Mouse (Mus musculus) neural tube, embryonic 14.5 days (tissue): ENCODE measurements around the gene Cftr. TPM values are rescaled to one million over a fixed set of nuclear protein-coding genes. Genes with fewer than 3 reads are reported as not detected.

Experiments used
- ATAC-seq: fragments of 200-750 bp; cut with Nextera tagmentation; 2 replicates; pipeline ENCODE4 v1.8.0; 2017; ENCODE audit warnings: low read depth, mild to moderate bottlenecking, moderate TSS enrichment, moderate library complexity
- H3K27ac ChIP-seq: fragments of 300-500 bp; sonication (generic); 2 replicates; pipeline ENCODE4 v1.5.1; 2014; ENCODE audit warnings: low read depth, mild to moderate bottlenecking, control low read depth, low read length, moderate library complexity, mixed read lengths
- H3K27me3 ChIP-seq: fragments of 300-500 bp; sonication (generic); 2 replicates; pipeline ENCODE4 v1.6.1; 2014; ENCODE audit warnings: low read length; ENCODE audit not compliant: control insufficient read depth, insufficient read depth
- H3K36me3 ChIP-seq: fragments of 300-500 bp; sonication (generic); 2 replicates; pipeline ENCODE4 v1.6.1; 2014; ENCODE audit warnings: low read length, mixed read lengths; ENCODE audit not compliant: control insufficient read depth, insufficient read depth
- H3K4me1 ChIP-seq: fragments of 300-500 bp; sonication (generic); 2 replicates; pipeline ENCODE4 v1.6.1; 2014; ENCODE audit warnings: low read length; ENCODE audit not compliant: control insufficient read depth, insufficient read depth
- H3K4me2 ChIP-seq: fragments of 300-500 bp; sonication (generic); 2 replicates; pipeline ENCODE4 v1.6.1; 2014; ENCODE audit warnings: mild to moderate bottlenecking, low read depth, low read length, control low read depth
- H3K4me3 ChIP-seq: fragments of 300-500 bp; sonication (generic); 2 replicates; pipeline ENCODE4 v1.5.1; 2014; ENCODE audit warnings: low read depth, low read length, control low read depth, mixed read lengths
- H3K9ac ChIP-seq: fragments of 300-500 bp; sonication (generic); replicated peaks from 2 replicates; pipeline ENCODE4 v1.6.1; 2014; ENCODE audit warnings: low read depth, mild to moderate bottlenecking, control low read depth, low read length, mixed read lengths
- H3K9me3 ChIP-seq: fragments of 300-500 bp; sonication (generic); 2 replicates; pipeline ENCODE4 v1.6.1; 2016; ENCODE audit warnings: low read length; ENCODE audit not compliant: control insufficient read depth
- WGBS: fragments of 180-500 bp; shearing (Covaris S2); extraction: QIAGEN DNeasy Blood & Tissue Kit; methylation state at CpG from one replicate; pipeline ENCODE4 v1.1.7; 2014; 5-methylcytosine and 5-hydroxymethylcytosine counted together
- polyA plus RNA-seq: library from polyadenylated mRNA; unstranded; fragments of >200 nt; fragmentation: Nextera tagmentation; extraction: Ambion mirVana; gene quantifications from 2 replicates; pipeline ENCODE4 v1.2.1, GENCODE M21; 2014

The Cftr gene
- polyA plus RNA-seq, 1 experiment from 2014 or later: 0.31 TPM

- Histone ChIP-seq H3K9ac (no peak overlapping the region), H3K4me3 (no peak overlapping the region), H3K4me2 (no peak overlapping the region), H3K27ac (no peak overlapping the region), H3K9me3 (no peaks in the 10 kb centered on the region), H3K36me3 (no peaks in the 10 kb centered on the region), H3K4me1 (no peaks in the 10 kb centered on the region), H3K27me3 (no peaks in the 10 kb centered on the region)
- WGBS: 81% methylated on average over 5 of the region's 5 CpGs
- ATAC-seq: no peak
Measured at GRCm38 (mm10) chr6:18302105-18302504, 131.6 kb downstream of the Cftr start.

- Histone ChIP-seq H3K9me3 (no peaks in the 10 kb centered on the region), H3K4me2 (no peak overlapping the region), H3K4me3 (no peak overlapping the region), H3K4me1 (no peaks in the 10 kb centered on the region), H3K9ac (no peak overlapping the region), H3K27ac (no peak overlapping the region), H3K27me3 (no peaks in the 10 kb centered on the region), H3K36me3 (no peaks in the 10 kb centered on the region)
- no peak; the same call in 1 of the 2 replicates for ATAC-seq
- WGBS: 51% methylated on average over 3 of the region's 3 CpGs
Measured at GRCm38 (mm10) chr6:18303228-18303627, 132.7 kb downstream of the Cftr start.

DNA sequence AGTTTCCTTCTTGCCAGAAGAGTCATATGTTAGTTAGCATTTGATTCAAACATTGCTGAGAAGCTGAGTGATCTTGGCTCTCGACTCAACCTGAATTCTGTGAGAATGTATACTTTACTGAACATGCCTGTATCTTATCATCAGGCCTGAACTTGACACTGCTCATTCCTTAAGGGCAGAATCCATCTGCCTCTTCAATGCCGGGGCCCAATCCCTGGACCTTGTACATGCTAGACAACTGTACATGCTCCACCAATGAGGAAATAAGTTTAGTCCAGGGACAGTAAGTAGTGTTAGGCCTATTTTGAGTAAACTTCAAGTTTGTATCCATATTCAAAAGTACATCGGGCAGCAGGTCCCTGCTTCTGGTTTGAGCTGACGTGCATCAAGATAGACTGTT is 134.6 kb downstream of the Cftr start:
- Histone ChIP-seq H3K4me2 (no peak overlapping the region), H3K4me1 (no peaks in the 10 kb centered on the region), H3K9ac (no peak overlapping the region), H3K4me3 (no peak overlapping the region), H3K9me3 (no peaks in the 10 kb centered on the region), H3K36me3 (no peaks in the 10 kb centered on the region), H3K27ac (no peak overlapping the region), H3K27me3 (no peaks in the 10 kb centered on the region)
- 97% methylated on average over 4 of the region's 4 CpGs for WGBS
- ATAC-seq: no peak

DNA sequence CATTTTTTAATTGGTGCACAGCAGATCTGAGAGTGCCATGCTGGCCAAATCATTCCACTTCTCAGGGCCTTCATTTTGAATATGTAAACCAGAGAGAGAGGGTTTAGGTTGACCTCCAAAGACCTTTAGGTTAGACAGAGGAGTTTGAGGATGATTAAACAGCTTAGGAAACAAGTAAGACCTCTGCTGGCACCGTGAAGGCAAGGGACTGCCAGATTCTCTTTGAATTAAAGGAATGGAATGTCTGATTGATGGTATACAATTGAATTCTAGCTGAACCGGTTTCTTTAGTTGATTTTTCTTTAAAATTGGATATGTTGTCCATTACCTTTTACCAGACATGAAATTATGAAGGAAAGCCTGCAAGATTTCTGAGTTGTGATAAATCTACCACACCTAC is 140.5 kb downstream of the Cftr start:
- 32% methylated on average over 2 of the region's 2 CpGs for WGBS
- no peak for ATAC-seq

GRCm38 (mm10) chr6:18314365-18314943 is 144.0 kb downstream of the Cftr start:
- no peaks in the 10 kb centered on the region for H3K4me1 ChIP-seq
- H3K9me3 ChIP-seq: no peaks in the 10 kb centered on the region
- H3K4me2 ChIP-seq: no peak overlapping the region
- no peaks in the 10 kb centered on the region for H3K27me3 ChIP-seq
- 91% methylated on average over 3 of the region's 3 CpGs for WGBS
- H3K9ac ChIP-seq: no peak overlapping the region
- H3K4me3 ChIP-seq: no peak overlapping the region
- ATAC-seq: no peak
- H3K36me3 ChIP-seq: no peaks in the 10 kb centered on the region
- H3K27ac ChIP-seq: no peak overlapping the region

More for the DNA sequence above, 140.5 kb downstream of the Cftr start:
- Histone ChIP-seq H3K27ac (no peak overlapping the region), H3K4me3 (no peak overlapping the region), H3K27me3 (no peaks in the 10 kb centered on the region), H3K4me1 (no peaks in the 10 kb centered on the region), H3K36me3 (no peaks in the 10 kb centered on the region), H3K9ac (no peak overlapping the region), H3K4me2 (no peak overlapping the region), H3K9me3 (no peaks in the 10 kb centered on the region)

- H3K4me2 ChIP-seq: no peak overlapping the region
- WGBS: 86% methylated on average over 1 of the region's 1 CpGs
Measured at GRCm38 (mm10) chr6:18322950-18323349, 152.5 kb downstream of the Cftr start.

DNA sequence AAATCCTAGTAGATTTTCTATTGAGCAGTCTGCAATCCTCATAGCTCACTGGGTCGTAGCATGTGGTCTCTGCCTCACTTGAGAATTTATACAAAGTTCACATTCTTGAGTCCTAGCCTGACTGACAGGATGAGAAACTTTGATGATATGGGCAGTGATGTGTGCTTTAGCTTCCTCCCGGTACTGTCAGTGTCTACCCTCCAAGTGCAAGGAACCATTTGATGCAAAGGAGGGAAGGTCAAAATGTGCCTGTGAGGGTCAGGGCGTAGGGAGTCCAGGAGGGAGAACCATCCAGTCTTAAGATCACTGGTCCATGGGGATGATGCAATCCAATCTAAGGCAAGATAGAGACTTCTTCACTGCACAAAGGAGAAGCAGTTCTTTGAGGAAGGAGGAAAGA is 164.9 kb downstream of the Cftr start:
- no peak for ATAC-seq
- no peak overlapping the region for H3K27ac ChIP-seq
- no peaks in the 10 kb centered on the region for H3K4me1 ChIP-seq
- H3K4me2 ChIP-seq: no peak overlapping the region
- no peaks in the 10 kb centered on the region for H3K27me3 ChIP-seq
- no peaks in the 10 kb centered on the region for H3K36me3 ChIP-seq
- WGBS: 93% methylated on average over 3 of the region's 3 CpGs
- no peaks in the 10 kb centered on the region for H3K9me3 ChIP-seq
- no peak overlapping the region for H3K9ac ChIP-seq
- no peak overlapping the region for H3K4me3 ChIP-seq

More at GRCm38 (mm10) chr6:18322950-18323349, 152.5 kb downstream of the Cftr start:
- Histone ChIP-seq H3K9ac (no peak overlapping the region), H3K27ac (no peak overlapping the region), H3K27me3 (no peaks in the 10 kb centered on the region), H3K9me3 (no peaks in the 10 kb centered on the region), H3K36me3 (no peaks in the 10 kb centered on the region), H3K4me3 (no peak overlapping the region), H3K4me1 (no peaks in the 10 kb centered on the region)
- ATAC-seq: no peak

DNA sequence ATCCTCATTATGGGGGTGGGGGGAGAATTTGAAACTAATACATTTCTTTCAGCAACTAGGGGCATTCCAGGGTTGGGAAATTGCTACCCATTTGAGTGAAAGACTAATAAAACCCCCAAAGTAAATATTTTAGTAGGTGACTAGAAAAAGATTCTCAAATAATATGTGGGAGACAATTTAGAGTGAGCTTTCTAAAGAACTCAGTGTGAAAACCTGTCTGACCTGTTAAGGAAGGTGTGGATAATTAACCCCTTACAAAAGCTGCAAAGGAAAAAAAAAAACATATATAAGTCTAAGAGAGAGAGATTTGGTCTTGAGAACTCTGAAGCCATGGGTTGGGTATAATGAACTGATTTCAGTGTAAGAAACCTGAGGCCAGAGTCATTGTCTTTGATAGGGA is 167.8 kb downstream of the Cftr start:
- Histone ChIP-seq H3K4me2 (no peak overlapping the region), H3K36me3 (no peaks in the 10 kb centered on the region), H3K4me3 (no peak overlapping the region), H3K27ac (no peak overlapping the region), H3K9me3 (no peaks in the 10 kb centered on the region), H3K4me1 (no peaks in the 10 kb centered on the region), H3K27me3 (no peaks in the 10 kb centered on the region), H3K9ac (no peak overlapping the region)
- ATAC-seq: no peak

DNA sequence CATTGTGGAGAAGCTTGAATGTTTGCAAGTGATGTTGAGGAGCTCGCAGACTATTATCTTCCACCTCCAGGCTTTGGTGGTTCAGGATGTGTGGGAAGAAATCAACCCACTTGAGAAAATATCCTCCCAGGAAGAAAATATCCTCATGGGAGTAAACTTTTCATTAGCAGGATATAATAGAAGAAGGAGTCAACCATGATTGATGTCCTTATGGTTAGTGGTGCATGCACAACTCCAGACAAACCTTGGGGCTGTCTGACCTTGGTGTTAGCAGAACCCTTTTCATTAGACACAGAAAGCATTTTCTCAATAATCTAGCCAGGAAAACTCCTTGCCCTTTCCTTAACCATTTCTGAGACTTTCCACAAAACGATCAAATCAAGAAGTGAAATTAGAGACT is 173.8 kb downstream of the Cftr start:
- WGBS: 82% methylated on average over 2 of the region's 2 CpGs
- H3K4me2 ChIP-seq: no peak overlapping the region
- H3K27ac ChIP-seq: no peak overlapping the region
- no peaks in the 10 kb centered on the region for H3K36me3 ChIP-seq
- H3K4me1 ChIP-seq: no peaks in the 10 kb centered on the region
- no peaks in the 10 kb centered on the region for H3K27me3 ChIP-seq
- H3K9me3 ChIP-seq: no peaks in the 10 kb centered on the region
- H3K4me3 ChIP-seq: no peak overlapping the region
- no peak overlapping the region for H3K9ac ChIP-seq
- ATAC-seq: no peak
